Mouse (Mus musculus): ENCODE measurements around the gene Ptprm. TPM values are rescaled to one million over a fixed set of nuclear protein-coding genes. Genes with fewer than 3 reads are reported as not detected.

Ptprm gene
- polyA plus RNA-seq, 1 experiment from 2014 or later: 19.5 TPM

DNA sequence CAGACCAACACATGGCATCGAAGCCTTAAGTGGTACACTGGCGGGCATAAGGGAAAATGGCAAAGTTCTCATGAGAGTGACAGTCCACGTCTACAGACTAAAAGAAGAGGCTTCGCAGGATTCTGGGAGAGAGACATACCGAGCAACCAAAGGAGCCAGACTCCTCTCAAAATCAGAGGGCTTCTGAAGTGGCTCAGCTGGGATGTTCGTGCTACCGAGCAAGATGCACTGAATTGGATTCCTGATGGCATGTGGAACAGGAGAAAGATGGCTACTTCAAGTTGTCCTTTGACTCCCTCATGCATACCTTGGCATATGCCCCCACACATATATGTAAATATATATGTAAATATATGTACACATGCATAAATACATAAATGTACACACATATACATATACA lies 115.4 kb downstream of the Ptprm start:
- 85% methylated on average over 7 of the region's 7 CpGs for WGBS
- Histone ChIP-seq H3K4me2 (ENCODE audit: low read length) (no peak overlapping the region), H3K27me3 (ENCODE audit: control insufficient read depth, insufficient read depth, low read length) (no peaks in the 10 kb centered on the region), H3K9me3 (ENCODE audit: control insufficient read depth, low read length) (no peaks in the 10 kb centered on the region), H3K4me1 (ENCODE audit: control insufficient read depth in 2 of 2, insufficient read depth in 2 of 2, low read length in 2 of 2) (no peaks in the 10 kb centered on the region), H3K36me3 (ENCODE audit: control insufficient read depth, insufficient read depth, low read length) (no peaks in the 10 kb centered on the region), H3K4me3 (ENCODE audit: control insufficient read depth in 1 of 2, insufficient read depth in 1 of 2, low read depth in 1 of 2, low read length in 2 of 2) (no peak overlapping the region), H3K9ac (ENCODE audit: low read length) (no peak overlapping the region), H3K27ac (replicated peaks in 1 of 2; ENCODE audit: control insufficient read depth in 1 of 2, insufficient read depth in 1 of 2, low read depth in 2 of 2, low read length in 2 of 2) (no peak overlapping the region)
- no peak for ATAC-seq (ENCODE audit: insufficient number of reproducible peaks, insufficient read depth, low FRiP score, low read depth)

DNA sequence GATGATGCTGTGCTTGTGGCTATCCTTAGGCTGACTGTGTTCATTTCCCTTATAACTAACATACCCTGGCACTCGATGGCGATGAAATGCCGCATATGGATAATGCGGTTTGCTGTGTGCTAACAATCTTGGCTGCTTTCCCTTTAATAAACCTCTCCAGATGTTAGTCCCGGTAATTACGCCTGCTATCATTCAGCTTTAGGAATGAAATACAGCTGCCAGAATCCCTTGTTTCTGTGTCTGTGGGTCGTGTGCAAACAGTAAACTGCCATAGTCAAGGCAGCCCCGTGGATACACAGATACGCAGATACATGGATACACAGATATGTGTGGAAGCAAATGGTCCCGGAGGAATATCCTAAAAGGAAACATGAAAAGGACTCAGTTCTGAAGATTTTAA lies 116.8 kb downstream of the Ptprm start:
- Histone ChIP-seq H3K27me3 (ENCODE audit: control insufficient read depth, insufficient read depth, low read length) (no peaks in the 10 kb centered on the region), H3K9ac (ENCODE audit: low read length) (no peak overlapping the region), H3K27ac (replicated peaks in 1 of 2; ENCODE audit: control insufficient read depth in 1 of 2, insufficient read depth in 1 of 2, low read depth in 2 of 2, low read length in 2 of 2) (no peak overlapping the region), H3K4me2 (ENCODE audit: low read length) (no peak overlapping the region), H3K4me3 (ENCODE audit: control insufficient read depth in 1 of 2, insufficient read depth in 1 of 2, low read depth in 1 of 2, low read length in 2 of 2) (no peak overlapping the region), H3K36me3 (ENCODE audit: control insufficient read depth, insufficient read depth, low read length) (no peaks in the 10 kb centered on the region), H3K4me1 (ENCODE audit: control insufficient read depth in 2 of 2, insufficient read depth in 2 of 2, low read length in 2 of 2) (no peaks in the 10 kb centered on the region), H3K9me3 (ENCODE audit: control insufficient read depth, low read length) (no peaks in the 10 kb centered on the region)
- WGBS: 77% methylated on average over 10 of the region's 10 CpGs
- no peak for ATAC-seq (ENCODE audit: insufficient number of reproducible peaks, insufficient read depth, low FRiP score, low read depth)

- no peak for ATAC-seq (ENCODE audit: insufficient number of reproducible peaks, insufficient read depth, low FRiP score, low read depth)
- 88% methylated on average over 9 of the region's 9 CpGs for WGBS
- Histone ChIP-seq H3K36me3 (ENCODE audit: control insufficient read depth, insufficient read depth, low read length) (no peaks in the 10 kb centered on the region), H3K27me3 (ENCODE audit: control insufficient read depth, insufficient read depth, low read length) (no peaks in the 10 kb centered on the region), H3K27ac (replicated peaks in 1 of 2; ENCODE audit: control insufficient read depth in 1 of 2, insufficient read depth in 1 of 2, low read depth in 2 of 2, low read length in 2 of 2) (no peak overlapping the region), H3K9me3 (ENCODE audit: control insufficient read depth, low read length) (no peaks in the 10 kb centered on the region), H3K4me3 (ENCODE audit: control insufficient read depth in 1 of 2, insufficient read depth in 1 of 2, low read depth in 1 of 2, low read length in 2 of 2) (no peak overlapping the region), H3K4me1 (ENCODE audit: control insufficient read depth in 2 of 2, insufficient read depth in 2 of 2, low read length in 2 of 2) (no peaks in the 10 kb centered on the region), H3K9ac (ENCODE audit: low read length) (no peak overlapping the region), H3K4me2 (ENCODE audit: low read length) (no peak overlapping the region)
These were observed 121.2 kb downstream of the Ptprm start for GRCm38 (mm10) chr17:67233063-67233462.

DNA sequence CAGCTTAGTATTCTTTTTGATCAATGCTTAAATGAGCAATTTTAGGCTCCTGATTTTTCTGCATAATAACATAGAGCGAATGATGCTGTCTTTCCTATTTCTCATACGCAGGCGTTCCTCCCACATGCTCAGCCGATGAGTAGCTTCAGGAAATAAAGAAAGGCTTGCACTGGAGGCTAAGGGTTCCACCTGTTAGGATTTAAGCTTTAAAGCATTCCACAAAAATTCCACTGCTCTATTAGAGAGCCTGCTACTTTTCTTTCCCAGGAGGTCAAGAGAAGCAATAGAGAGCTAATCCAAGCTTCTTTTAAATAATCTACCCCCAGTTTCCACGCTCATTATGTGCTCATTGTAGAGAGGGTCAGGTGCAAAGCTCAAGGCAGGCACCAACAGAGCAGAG lies 127.3 kb downstream of the Ptprm start:
- WGBS: 72% methylated on average over 5 of the region's 5 CpGs
- ATAC-seq (ENCODE audit: insufficient number of reproducible peaks, insufficient read depth, low FRiP score, low read depth): no peak
- Histone ChIP-seq H3K36me3 (ENCODE audit: control insufficient read depth, insufficient read depth, low read length) (no peaks in the 10 kb centered on the region), H3K9ac (ENCODE audit: low read length) (no peak overlapping the region), H3K4me3 (ENCODE audit: control insufficient read depth in 1 of 2, insufficient read depth in 1 of 2, low read depth in 1 of 2, low read length in 2 of 2) (no peak overlapping the region), H3K27me3 (ENCODE audit: control insufficient read depth, insufficient read depth, low read length) (no peaks in the 10 kb centered on the region), H3K9me3 (ENCODE audit: control insufficient read depth, low read length) (no peaks in the 10 kb centered on the region), H3K4me2 (ENCODE audit: low read length) (no peak overlapping the region), H3K27ac (replicated peaks in 1 of 2; ENCODE audit: control insufficient read depth in 1 of 2, insufficient read depth in 1 of 2, low read depth in 2 of 2, low read length in 2 of 2) (no peak overlapping the region), H3K4me1 (ENCODE audit: control insufficient read depth in 2 of 2, insufficient read depth in 2 of 2, low read length in 2 of 2) (no peaks in the 10 kb centered on the region)

DNA sequence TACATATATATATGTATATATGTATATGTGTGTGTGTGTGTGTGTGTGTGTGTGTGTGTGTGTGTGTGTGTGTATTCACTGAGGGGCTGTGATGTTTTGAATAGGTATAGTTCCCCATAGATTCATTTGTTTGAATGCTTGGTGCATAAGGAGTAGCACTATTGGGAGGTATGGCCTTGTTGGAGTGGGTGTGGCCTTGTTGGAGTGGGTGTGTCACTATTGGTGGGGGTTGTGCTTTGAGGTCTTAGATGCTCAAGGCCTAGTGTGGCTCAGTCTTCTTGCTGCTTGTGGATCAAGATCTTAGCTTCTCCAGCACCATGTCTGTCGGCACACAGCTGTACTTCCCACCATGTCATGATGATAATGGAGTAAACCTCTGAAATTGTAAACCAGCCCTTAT lies 138.9 kb downstream of the Ptprm start:
- Histone ChIP-seq H3K27ac (replicated peaks in 1 of 2; ENCODE audit: control insufficient read depth in 1 of 2, insufficient read depth in 1 of 2, low read depth in 2 of 2, low read length in 2 of 2) (no peak overlapping the region), H3K27me3 (ENCODE audit: control insufficient read depth, insufficient read depth, low read length) (no peaks in the 10 kb centered on the region), H3K9ac (ENCODE audit: low read length) (no peak overlapping the region), H3K9me3 (ENCODE audit: control insufficient read depth, low read length) (no peaks in the 10 kb centered on the region), H3K4me1 (ENCODE audit: control insufficient read depth in 2 of 2, insufficient read depth in 2 of 2, low read length in 2 of 2) (0 out of 4 replicates have a peak, but pooled peaks cover 2 to 7% of the 10 kb centered on the region in 2 experiments), H3K4me3 (ENCODE audit: control insufficient read depth in 1 of 2, insufficient read depth in 1 of 2, low read depth in 1 of 2, low read length in 2 of 2) (no peak overlapping the region), H3K4me2 (ENCODE audit: low read length) (no peak overlapping the region), H3K36me3 (ENCODE audit: control insufficient read depth, insufficient read depth, low read length) (no peaks in the 10 kb centered on the region)
- WGBS: 81% methylated on average over 1 of the region's 1 CpGs
- no peak for ATAC-seq (ENCODE audit: insufficient number of reproducible peaks, insufficient read depth, low FRiP score, low read depth)

DNA sequence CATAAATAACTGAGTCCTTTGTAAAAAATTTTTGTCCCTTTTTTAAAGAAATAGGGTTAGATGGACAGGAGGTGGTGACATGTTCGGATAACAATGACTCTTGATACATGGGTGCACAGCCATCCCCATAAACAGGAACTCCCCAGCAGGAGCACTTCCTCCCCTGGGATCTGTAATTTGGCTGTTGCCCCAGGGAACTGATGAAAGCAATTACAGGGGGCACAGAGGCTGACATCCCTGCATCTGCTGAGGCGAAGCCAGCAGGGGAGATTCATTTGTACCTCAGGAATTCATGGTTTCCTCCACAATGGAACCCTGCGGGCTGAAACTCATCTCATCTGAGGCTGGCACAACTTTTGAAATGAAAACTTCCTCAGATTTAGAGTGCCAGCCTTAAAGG lies 140.5 kb downstream of the Ptprm start:
- Histone ChIP-seq H3K4me2 (ENCODE audit: low read length) (no peak overlapping the region), H3K9me3 (ENCODE audit: control insufficient read depth, low read length) (no peaks in the 10 kb centered on the region), H3K27me3 (ENCODE audit: control insufficient read depth, insufficient read depth, low read length) (no peaks in the 10 kb centered on the region), H3K4me3 (ENCODE audit: control insufficient read depth in 1 of 2, insufficient read depth in 1 of 2, low read depth in 1 of 2, low read length in 2 of 2) (no peak overlapping the region), H3K9ac (ENCODE audit: low read length) (no peak overlapping the region), H3K27ac (replicated peaks in 1 of 2; ENCODE audit: control insufficient read depth in 1 of 2, insufficient read depth in 1 of 2, low read depth in 2 of 2, low read length in 2 of 2) (no peak overlapping the region), H3K36me3 (ENCODE audit: control insufficient read depth, insufficient read depth, low read length) (no peaks in the 10 kb centered on the region), H3K4me1 (ENCODE audit: control insufficient read depth in 2 of 2, insufficient read depth in 2 of 2, low read length in 2 of 2) (0 out of 4 replicates have a peak, but pooled peaks cover 2 to 7% of the 10 kb centered on the region in 2 experiments)
- no peak for ATAC-seq (ENCODE audit: insufficient number of reproducible peaks, insufficient read depth, low FRiP score, low read depth)
- WGBS: 39% methylated on average over 3 of the region's 3 CpGs

GRCm38 (mm10) chr17:67209676-67210344 lies 144.4 kb downstream of the Ptprm start:
- Histone ChIP-seq H3K36me3 (ENCODE audit: control insufficient read depth, insufficient read depth, low read length) (no peaks in the 10 kb centered on the region), H3K4me3 (ENCODE audit: control insufficient read depth in 1 of 2, insufficient read depth in 1 of 2, low read depth in 1 of 2, low read length in 2 of 2) (no peak overlapping the region), H3K9ac (ENCODE audit: low read length) (no peak overlapping the region), H3K9me3 (ENCODE audit: control insufficient read depth, low read length) (no peaks in the 10 kb centered on the region), H3K4me2 (ENCODE audit: low read length) (no peak overlapping the region), H3K27me3 (ENCODE audit: control insufficient read depth, insufficient read depth, low read length) (no peaks in the 10 kb centered on the region), H3K27ac (replicated peaks in 1 of 2; ENCODE audit: control insufficient read depth in 1 of 2, insufficient read depth in 1 of 2, low read depth in 2 of 2, low read length in 2 of 2) (no peak overlapping the region), H3K4me1 (ENCODE audit: control insufficient read depth in 2 of 2, insufficient read depth in 2 of 2, low read length in 2 of 2) (0 out of 4 replicates have a peak, but pooled peaks cover 2 to 7% of the 10 kb centered on the region in 2 experiments)
- no peak for ATAC-seq (ENCODE audit: insufficient number of reproducible peaks, insufficient read depth, low FRiP score, low read depth)
- WGBS: 71% methylated on average over 8 of the region's 8 CpGs

DNA sequence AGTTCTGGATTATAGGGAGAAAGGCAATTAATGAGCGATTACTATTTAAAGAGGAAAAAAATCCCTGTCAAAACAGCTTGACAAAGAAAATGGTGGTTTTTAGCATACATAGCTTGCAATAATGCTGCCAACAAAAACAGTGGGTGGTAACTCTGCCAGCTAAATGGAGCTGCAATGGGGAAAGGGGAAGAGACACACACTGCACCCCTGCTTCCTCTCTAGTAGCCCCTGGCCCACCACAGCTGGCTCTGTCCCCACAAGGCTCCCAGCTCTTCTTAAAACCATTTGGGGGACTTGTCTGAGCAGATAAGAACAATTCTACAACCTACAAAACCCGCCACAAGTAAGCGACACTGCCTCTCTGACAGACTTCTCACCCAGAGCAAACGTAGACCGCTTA lies 145.7 kb downstream of the Ptprm start:
- Histone ChIP-seq H3K4me2 (ENCODE audit: low read length) (no peak overlapping the region), H3K4me1 (ENCODE audit: control insufficient read depth in 2 of 2, insufficient read depth in 2 of 2, low read length in 2 of 2) (0 out of 4 replicates have a peak, but pooled peaks cover 0 to 2% of the 10 kb centered on the region in 2 experiments)
- WGBS: 65% methylated on average over 5 of the region's 5 CpGs

More for the DNA sequence above, 145.7 kb downstream of the Ptprm start:
- no peak overlapping the region for H3K27ac ChIP-seq (replicated peaks in 1 of 2; ENCODE audit: control insufficient read depth in 1 of 2, insufficient read depth in 1 of 2, low read depth in 2 of 2, low read length in 2 of 2)
- no peak for ATAC-seq (ENCODE audit: insufficient number of reproducible peaks, insufficient read depth, low FRiP score, low read depth)
- no peaks in the 10 kb centered on the region for H3K36me3 ChIP-seq (ENCODE audit: control insufficient read depth, insufficient read depth, low read length)
- no peak overlapping the region for H3K4me3 ChIP-seq (ENCODE audit: control insufficient read depth in 1 of 2, insufficient read depth in 1 of 2, low read depth in 1 of 2, low read length in 2 of 2)
- H3K9me3 ChIP-seq (ENCODE audit: control insufficient read depth, low read length): no peaks in the 10 kb centered on the region
- no peaks in the 10 kb centered on the region for H3K27me3 ChIP-seq (ENCODE audit: control insufficient read depth, insufficient read depth, low read length)
- no peak overlapping the region for H3K9ac ChIP-seq (ENCODE audit: low read length)
